Mouse (Mus musculus): ENCODE results near the gene Gna14. TPM values are rescaled to one million over a fixed set of nuclear protein-coding genes. Genes with fewer than 3 reads are reported as not detected.

The Gna14 gene
- polyA plus RNA-seq, 1 experiment from 2014 or later = 0.28 TPM

- Histone ChIP-seq H3K9ac (ENCODE audit: low read depth, low read length) (no peak overlapping the region), H3K9me3 (ENCODE audit: control insufficient read depth, low read length) (peaks cover 9% of the 10 kb centered on the region; the same call in 1 of the 2 replicates), H3K4me1 (replicated peaks; ENCODE audit: control insufficient read depth, insufficient read depth, low read length) (peaks cover 8% of the 10 kb centered on the region; the same call in 1 of the 2 replicates), H3K27me3 (ENCODE audit: control insufficient read depth, insufficient read depth, low read length) (peaks cover 12% of the 10 kb centered on the region), H3K36me3 (ENCODE audit: control insufficient read depth, insufficient read depth, low read length) (no peaks in the 10 kb centered on the region), H3K27ac (ENCODE audit: low read depth, low read length) (no peak overlapping the region), H3K4me2 (replicated peaks; ENCODE audit: low read depth, low read length) (no peak overlapping the region), H3K4me3 (ENCODE audit: low read depth, low read length) (no peak overlapping the region)
- WGBS = 84% methylated on average over 8 of the region's 8 CpGs
- DNase-seq (ENCODE audit: low spot score) (no peak), ATAC-seq (ENCODE audit: low FRiP score) (no peak; the same call in 1 of the 2 replicates)
These were observed 4.2 kb upstream of the Gna14 start for GRCm38 (mm10) chr19:16431368-16431767.

GRCm38 (mm10) chr19:16434879-16435278 lies 683 bp upstream of the Gna14 start:
- H3K4me3 ChIP-seq (ENCODE audit: low read depth, low read length) = no peak overlapping the region
- H3K4me2 ChIP-seq (replicated peaks; ENCODE audit: low read depth, low read length) = peak overlapping the region; percentile 63

GRCm38 (mm10) chr19:16436335-16437169 lies 990 bp downstream of the Gna14 start:
- H3K27me3 ChIP-seq (ENCODE audit: control insufficient read depth, insufficient read depth, low read length) = peaks cover 32% of the 10 kb centered on the region

More at GRCm38 (mm10) chr19:16434879-16435278, 683 bp upstream of the Gna14 start:
- no peaks in the 10 kb centered on the region for H3K36me3 ChIP-seq (ENCODE audit: control insufficient read depth, insufficient read depth, low read length)
- no peaks in the 10 kb centered on the region for H3K9me3 ChIP-seq (ENCODE audit: control insufficient read depth, low read length)
- ATAC-seq (ENCODE audit: low FRiP score) = no peak
- no peak overlapping the region for H3K9ac ChIP-seq (ENCODE audit: low read depth, low read length)
- H3K27ac ChIP-seq (ENCODE audit: low read depth, low read length) = no peak overlapping the region
- peak; percentile 24 for DNase-seq (ENCODE audit: low spot score)
- 26% methylated on average over 9 of the region's 9 CpGs for whole genome bisulfite sequencing
- peaks cover 11% of the 10 kb centered on the region; the same call in 1 of the 2 replicates for H3K4me1 ChIP-seq (replicated peaks; ENCODE audit: control insufficient read depth, insufficient read depth, low read length)
- H3K27me3 ChIP-seq (ENCODE audit: control insufficient read depth, insufficient read depth, low read length) = peaks cover 32% of the 10 kb centered on the region

GRCm38 (mm10) chr19:16437170-16437483 lies 1.6 kb downstream of the Gna14 start:
- H3K9ac ChIP-seq (ENCODE audit: low read depth, low read length) = no peak overlapping the region

More at GRCm38 (mm10) chr19:16436335-16437169, 990 bp downstream of the Gna14 start:
- Histone ChIP-seq H3K4me1 (replicated peaks; ENCODE audit: control insufficient read depth, insufficient read depth, low read length) (peaks cover 11% of the 10 kb centered on the region; the same call in 1 of the 2 replicates), H3K4me2 (replicated peaks; ENCODE audit: low read depth, low read length) (peak overlapping the region; percentile 63), H3K9me3 (ENCODE audit: control insufficient read depth, low read length) (no peaks in the 10 kb centered on the region), H3K36me3 (ENCODE audit: control insufficient read depth, insufficient read depth, low read length) (no peaks in the 10 kb centered on the region), H3K4me3 (ENCODE audit: low read depth, low read length) (peak overlapping the region; percentile 30), H3K9ac (ENCODE audit: low read depth, low read length) (peak overlapping the region; percentile 12; the same call in 1 of the 2 replicates), H3K27ac (ENCODE audit: low read depth, low read length) (no peak overlapping the region)
- peak; percentile 34; the same call in 1 of the 2 replicates for ATAC-seq (ENCODE audit: low FRiP score)
- DNase-seq (ENCODE audit: low spot score) = peak; percentile 64
- under 1% methylated on average over 61 of the region's 61 CpGs for WGBS

GRCm38 (mm10) chr19:16437906-16438305 lies 2.3 kb downstream of the Gna14 start:
- Histone ChIP-seq H3K36me3 (ENCODE audit: control insufficient read depth, insufficient read depth, low read length) (no peaks in the 10 kb centered on the region), H3K9me3 (ENCODE audit: control insufficient read depth, low read length) (no peaks in the 10 kb centered on the region), H3K4me3 (ENCODE audit: low read depth, low read length) (no peak overlapping the region), H3K4me1 (replicated peaks; ENCODE audit: control insufficient read depth, insufficient read depth, low read length) (peaks cover 11% of the 10 kb centered on the region; the same call in 1 of the 2 replicates), H3K4me2 (replicated peaks; ENCODE audit: low read depth, low read length) (no peak overlapping the region), H3K27me3 (ENCODE audit: control insufficient read depth, insufficient read depth, low read length) (peaks cover 32% of the 10 kb centered on the region), H3K27ac (ENCODE audit: low read depth, low read length) (no peak overlapping the region), H3K9ac (ENCODE audit: low read depth, low read length) (no peak overlapping the region)
- WGBS = 45% methylated on average over 5 of the region's 5 CpGs
- DNase-seq (ENCODE audit: low spot score) (no peak), ATAC-seq (ENCODE audit: low FRiP score) (no peak)

More at GRCm38 (mm10) chr19:16437170-16437483, 1.6 kb downstream of the Gna14 start:
- Histone ChIP-seq H3K27me3 (ENCODE audit: control insufficient read depth, insufficient read depth, low read length) (peaks cover 32% of the 10 kb centered on the region), H3K9me3 (ENCODE audit: control insufficient read depth, low read length) (no peaks in the 10 kb centered on the region), H3K4me3 (ENCODE audit: low read depth, low read length) (no peak overlapping the region), H3K36me3 (ENCODE audit: control insufficient read depth, insufficient read depth, low read length) (no peaks in the 10 kb centered on the region), H3K4me2 (replicated peaks; ENCODE audit: low read depth, low read length) (no peak overlapping the region), H3K27ac (ENCODE audit: low read depth, low read length) (no peak overlapping the region), H3K4me1 (replicated peaks; ENCODE audit: control insufficient read depth, insufficient read depth, low read length) (peaks cover 11% of the 10 kb centered on the region; the same call in 1 of the 2 replicates)
- DNase-seq (ENCODE audit: low spot score) (peak; percentile 14), ATAC-seq (ENCODE audit: low FRiP score) (no peak)
- 12% methylated on average over 4 of the region's 4 CpGs for WGBS

GRCm38 (mm10) chr19:16439278-16439677 lies 3.7 kb downstream of the Gna14 start:
- Histone ChIP-seq H3K4me1 (replicated peaks; ENCODE audit: control insufficient read depth, insufficient read depth, low read length) (peaks cover 11% of the 10 kb centered on the region; the same call in 1 of the 2 replicates), H3K4me3 (ENCODE audit: low read depth, low read length) (no peak overlapping the region), H3K36me3 (ENCODE audit: control insufficient read depth, insufficient read depth, low read length) (no peaks in the 10 kb centered on the region), H3K4me2 (replicated peaks; ENCODE audit: low read depth, low read length) (no peak overlapping the region), H3K27me3 (ENCODE audit: control insufficient read depth, insufficient read depth, low read length) (peaks cover 32% of the 10 kb centered on the region), H3K27ac (ENCODE audit: low read depth, low read length) (no peak overlapping the region), H3K9ac (ENCODE audit: low read depth, low read length) (no peak overlapping the region), H3K9me3 (ENCODE audit: control insufficient read depth, low read length) (no peaks in the 10 kb centered on the region)
- DNase-seq (ENCODE audit: low spot score) (peak; percentile 10), ATAC-seq (ENCODE audit: low FRiP score) (no peak)
- 55% methylated on average over 4 of the region's 4 CpGs for WGBS

GRCm38 (mm10) chr19:16439834-16440233 lies 4.3 kb downstream of the Gna14 start:
- no peaks in the 10 kb centered on the region for H3K9me3 ChIP-seq (ENCODE audit: control insufficient read depth, low read length)
- peaks cover 32% of the 10 kb centered on the region for H3K27me3 ChIP-seq (ENCODE audit: control insufficient read depth, insufficient read depth, low read length)
- peaks cover 11% of the 10 kb centered on the region; the same call in 1 of the 2 replicates for H3K4me1 ChIP-seq (replicated peaks; ENCODE audit: control insufficient read depth, insufficient read depth, low read length)
- ATAC-seq (ENCODE audit: low FRiP score) (no peak), DNase-seq (ENCODE audit: low spot score) (no peak)
- H3K27ac ChIP-seq (ENCODE audit: low read depth, low read length) = no peak overlapping the region
- H3K4me2 ChIP-seq (replicated peaks; ENCODE audit: low read depth, low read length) = no peak overlapping the region
- H3K4me3 ChIP-seq (ENCODE audit: low read depth, low read length) = no peak overlapping the region
- WGBS = 62% methylated on average over 13 of the region's 13 CpGs
- no peak overlapping the region for H3K9ac ChIP-seq (ENCODE audit: low read depth, low read length)
- H3K36me3 ChIP-seq (ENCODE audit: control insufficient read depth, insufficient read depth, low read length) = no peaks in the 10 kb centered on the region

GRCm38 (mm10) chr19:16441329-16441728 lies 5.8 kb downstream of the Gna14 start:
- Histone ChIP-seq H3K4me3 (ENCODE audit: low read depth, low read length) (no peak overlapping the region), H3K27ac (ENCODE audit: low read depth, low read length) (no peak overlapping the region), H3K4me1 (replicated peaks; ENCODE audit: control insufficient read depth, insufficient read depth, low read length) (peaks cover 4% of the 10 kb centered on the region; the same call in 1 of the 2 replicates), H3K9me3 (ENCODE audit: control insufficient read depth, low read length) (no peaks in the 10 kb centered on the region), H3K36me3 (ENCODE audit: control insufficient read depth, insufficient read depth, low read length) (no peaks in the 10 kb centered on the region), H3K9ac (ENCODE audit: low read depth, low read length) (no peak overlapping the region), H3K27me3 (ENCODE audit: control insufficient read depth, insufficient read depth, low read length) (peaks cover 20% of the 10 kb centered on the region; the same call in 1 of the 2 replicates), H3K4me2 (replicated peaks; ENCODE audit: low read depth, low read length) (no peak overlapping the region)
- DNase-seq (ENCODE audit: low spot score) (no peak), ATAC-seq (ENCODE audit: low FRiP score) (no peak)
- WGBS = 94% methylated on average over 6 of the region's 6 CpGs
